Mouse (Mus musculus): ENCODE data around the gene Gtf2h1. TPM values are rescaled to one million over a fixed set of nuclear protein-coding genes. Genes with fewer than 3 reads are reported as not detected.
A peak's percentile ranks its signal among the peaks of the same experiment; 100 is the strongest.

Gtf2h1 gene
- polyA plus RNA-seq, 1 experiment = 81.9 TPM

GRCm38 (mm10) chr7:46762601-46763000 is 33.3 kb upstream of the Gtf2h1 start:
- no peak for TF ChIP-seq EP300 (IDR thresholded peaks at IDR 0.05; ENCODE audit: insufficient read depth, low read depth, low read length)
- no peak for TF ChIP-seq POLR2A (IDR thresholded peaks at IDR 0.05; ENCODE audit: insufficient read depth, low read length)
- no peak for TF ChIP-seq CTCF (IDR thresholded peaks at IDR 0.05; ENCODE audit: low read depth, low read length)
- Histone ChIP-seq H3K36me3 (ENCODE audit: control insufficient read depth, insufficient read depth, low read length, poor library complexity, severe bottlenecking) (0 out of 2 replicates have a peak, but pooled peaks cover 2% of the 10 kb centered on the region), H3K27me3 (ENCODE audit: control insufficient read depth, insufficient read depth, low read length, poor library complexity, severe bottlenecking) (no peaks in the 10 kb centered on the region), H3K4me1 (ENCODE audit: control insufficient read depth, insufficient read depth, low read length) (peaks cover 19% of the 10 kb centered on the region), H3K27ac (ENCODE audit: insufficient read depth, low read length) (peak overlapping the region; percentile 20; the same call in 1 of the 2 replicates), H3K9ac (ENCODE audit: low read depth, poor library complexity, severe bottlenecking) (no peak overlapping the region), H3K9me3 (replicated peaks; ENCODE audit: control insufficient read depth, insufficient read depth, low read length, poor library complexity, severe bottlenecking) (no peaks in the 10 kb centered on the region), H3K4me3 (ENCODE audit: low read depth, low read length) (no peak overlapping the region)

GRCm38 (mm10) chr7:46764672-46765071 is 31.2 kb upstream of the Gtf2h1 start:
- H3K36me3 ChIP-seq (ENCODE audit: control insufficient read depth, insufficient read depth, low read length, poor library complexity, severe bottlenecking) = 0 out of 2 replicates have a peak, but pooled peaks cover 2% of the 10 kb centered on the region
- TF ChIP-seq POLR2A (IDR thresholded peaks at IDR 0.05; ENCODE audit: insufficient read depth, low read length) = no peak
- TF ChIP-seq CTCF (IDR thresholded peaks at IDR 0.05; ENCODE audit: low read depth, low read length) = no peak
- peak; percentile 57; the same call in 1 of the 2 replicates for TF ChIP-seq EP300 (IDR thresholded peaks at IDR 0.05; ENCODE audit: insufficient read depth, low read depth, low read length)

GRCm38 (mm10) chr7:46767371-46767770 is 28.5 kb upstream of the Gtf2h1 start:
- H3K4me1 ChIP-seq (ENCODE audit: control insufficient read depth, insufficient read depth, low read length) = peaks cover 10% of the 10 kb centered on the region
- H3K4me3 ChIP-seq (ENCODE audit: low read depth, low read length) = no peak overlapping the region
- no peak overlapping the region for H3K27ac ChIP-seq (ENCODE audit: insufficient read depth, low read length)
- H3K9me3 ChIP-seq (replicated peaks; ENCODE audit: control insufficient read depth, insufficient read depth, low read length, poor library complexity, severe bottlenecking) = no peaks in the 10 kb centered on the region
- H3K9ac ChIP-seq (ENCODE audit: low read depth, poor library complexity, severe bottlenecking) = no peak overlapping the region
- H3K27me3 ChIP-seq (ENCODE audit: control insufficient read depth, insufficient read depth, low read length, poor library complexity, severe bottlenecking) = no peaks in the 10 kb centered on the region
- H3K36me3 ChIP-seq (ENCODE audit: control insufficient read depth, insufficient read depth, low read length, poor library complexity, severe bottlenecking) = peaks cover 6% of the 10 kb centered on the region
- no peak for TF ChIP-seq CTCF (IDR thresholded peaks at IDR 0.05; ENCODE audit: low read depth, low read length)
- TF ChIP-seq EP300 (IDR thresholded peaks at IDR 0.05; ENCODE audit: insufficient read depth, low read depth, low read length) = no peak
- TF ChIP-seq POLR2A (IDR thresholded peaks at IDR 0.05; ENCODE audit: insufficient read depth, low read length) = no peak

More at GRCm38 (mm10) chr7:46764672-46765071, 31.2 kb upstream of the Gtf2h1 start:
- H3K9me3 ChIP-seq (replicated peaks; ENCODE audit: control insufficient read depth, insufficient read depth, low read length, poor library complexity, severe bottlenecking) = no peaks in the 10 kb centered on the region
- no peaks in the 10 kb centered on the region for H3K27me3 ChIP-seq (ENCODE audit: control insufficient read depth, insufficient read depth, low read length, poor library complexity, severe bottlenecking)
- H3K27ac ChIP-seq (ENCODE audit: insufficient read depth, low read length) = peak overlapping the region; percentile 82
- peaks cover 17% of the 10 kb centered on the region for H3K4me1 ChIP-seq (ENCODE audit: control insufficient read depth, insufficient read depth, low read length)
- H3K4me3 ChIP-seq (ENCODE audit: low read depth, low read length) = no peak overlapping the region
- H3K9ac ChIP-seq (ENCODE audit: low read depth, poor library complexity, severe bottlenecking) = peak overlapping the region; percentile 41; the same call in 1 of the 2 replicates

GRCm38 (mm10) chr7:46768451-46768850 is 27.5 kb upstream of the Gtf2h1 start:
- no peak overlapping the region for H3K9ac ChIP-seq (ENCODE audit: low read depth, poor library complexity, severe bottlenecking)
- peaks cover 7% of the 10 kb centered on the region for H3K36me3 ChIP-seq (ENCODE audit: control insufficient read depth, insufficient read depth, low read length, poor library complexity, severe bottlenecking)
- H3K27ac ChIP-seq (ENCODE audit: insufficient read depth, low read length) = no peak overlapping the region
- H3K9me3 ChIP-seq (replicated peaks; ENCODE audit: control insufficient read depth, insufficient read depth, low read length, poor library complexity, severe bottlenecking) = no peaks in the 10 kb centered on the region
- H3K4me1 ChIP-seq (ENCODE audit: control insufficient read depth, insufficient read depth, low read length) = peaks cover 6% of the 10 kb centered on the region
- TF ChIP-seq CTCF (IDR thresholded peaks at IDR 0.05; ENCODE audit: low read depth, low read length) (no peak), POLR2A (IDR thresholded peaks at IDR 0.05; ENCODE audit: insufficient read depth, low read length) (no peak), EP300 (IDR thresholded peaks at IDR 0.05; ENCODE audit: insufficient read depth, low read depth, low read length) (no peak)
- H3K4me3 ChIP-seq (ENCODE audit: low read depth, low read length) = no peak overlapping the region
- no peaks in the 10 kb centered on the region for H3K27me3 ChIP-seq (ENCODE audit: control insufficient read depth, insufficient read depth, low read length, poor library complexity, severe bottlenecking)

GRCm38 (mm10) chr7:46770706-46771105 is 25.2 kb upstream of the Gtf2h1 start:
- TF ChIP-seq POLR2A (IDR thresholded peaks at IDR 0.05; ENCODE audit: insufficient read depth, low read length) (no peak), CTCF (IDR thresholded peaks at IDR 0.05; ENCODE audit: low read depth, low read length) (peak; percentile 94)
- Histone ChIP-seq H3K9me3 (replicated peaks; ENCODE audit: control insufficient read depth, insufficient read depth, low read length, poor library complexity, severe bottlenecking) (no peaks in the 10 kb centered on the region), H3K4me1 (ENCODE audit: control insufficient read depth, insufficient read depth, low read length) (peaks cover 3% of the 10 kb centered on the region), H3K9ac (ENCODE audit: low read depth, poor library complexity, severe bottlenecking) (no peak overlapping the region), H3K27ac (ENCODE audit: insufficient read depth, low read length) (peak overlapping the region; percentile 58; the same call in 1 of the 2 replicates), H3K4me3 (ENCODE audit: low read depth, low read length) (no peak overlapping the region), H3K27me3 (ENCODE audit: control insufficient read depth, insufficient read depth, low read length, poor library complexity, severe bottlenecking) (no peaks in the 10 kb centered on the region), H3K36me3 (ENCODE audit: control insufficient read depth, insufficient read depth, low read length, poor library complexity, severe bottlenecking) (peaks cover 9% of the 10 kb centered on the region)

- TF ChIP-seq CTCF (IDR thresholded peaks at IDR 0.05; ENCODE audit: low read depth, low read length) = no peak
- TF ChIP-seq EP300 (IDR thresholded peaks at IDR 0.05; ENCODE audit: insufficient read depth, low read depth, low read length) = no peak
- no peak for TF ChIP-seq POLR2A (IDR thresholded peaks at IDR 0.05; ENCODE audit: insufficient read depth, low read length)
- no peaks in the 10 kb centered on the region for H3K27me3 ChIP-seq (ENCODE audit: control insufficient read depth, insufficient read depth, low read length, poor library complexity, severe bottlenecking)
- no peak overlapping the region for H3K27ac ChIP-seq (ENCODE audit: insufficient read depth, low read length)
- no peak overlapping the region for H3K9ac ChIP-seq (ENCODE audit: low read depth, poor library complexity, severe bottlenecking)
- peaks cover 6% of the 10 kb centered on the region; the same call in 1 of the 2 replicates for H3K36me3 ChIP-seq (ENCODE audit: control insufficient read depth, insufficient read depth, low read length, poor library complexity, severe bottlenecking)
- no peaks in the 10 kb centered on the region for H3K9me3 ChIP-seq (replicated peaks; ENCODE audit: control insufficient read depth, insufficient read depth, low read length, poor library complexity, severe bottlenecking)
- H3K4me3 ChIP-seq (ENCODE audit: low read depth, low read length) = no peak overlapping the region
- no peaks in the 10 kb centered on the region for H3K4me1 ChIP-seq (ENCODE audit: control insufficient read depth, insufficient read depth, low read length)
Observed at GRCm38 (mm10) chr7:46789177-46789849, 6.6 kb upstream of the Gtf2h1 start.

All from ES-Bruce4 (cell line).